Mouse (Mus musculus): ENCODE data around the gene Hsd3b2. TPM values are rescaled to one million over a fixed set of nuclear protein-coding genes. Genes with fewer than 3 reads are reported as not detected.

Hsd3b2 gene
- polyA plus RNA-seq (2012; rRNA removed): not detected in 2 replicates

DNA sequence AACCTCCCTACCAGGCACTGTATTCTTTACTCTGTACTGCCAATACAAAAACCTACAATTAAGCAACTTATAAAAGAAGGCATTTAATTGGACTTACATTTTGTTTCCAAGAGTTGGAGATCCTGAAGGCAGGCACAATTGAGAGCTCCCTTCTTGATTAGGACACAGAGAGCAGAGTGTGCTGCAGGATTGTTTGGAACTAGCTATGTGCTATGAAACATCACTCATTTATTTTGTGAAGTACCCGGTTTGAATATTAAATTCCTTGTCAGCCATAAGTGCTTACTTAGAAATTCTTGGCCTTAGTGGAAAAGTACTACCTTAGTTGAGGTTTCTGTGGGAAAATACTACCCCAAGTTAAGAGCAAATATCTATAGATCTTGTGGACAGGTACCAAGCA, at the start of gene Hsd3b2:
Gene Hsd3b2, minus strand, starts transcription at position 168 of the 400 bp plus-strand sequence.

Other genes starting within 250 kb of the Hsd3b2 start
- gene Hsd3b4, start 214.0 kb downstream of the Hsd3b2 start, polyA plus RNA-seq (2012; rRNA removed): 0.04 TPM in 1 of 2 replicates, not detected in the other
- 0.04 TPM in 1 of 2 replicates, not detected in the other for gene Gm10681, start 135.7 kb downstream of the Hsd3b2 start, polyA plus RNA-seq (2012; rRNA removed)
- gene Hsd3b5, start 94.3 kb downstream of the Hsd3b2 start, polyA plus RNA-seq (2012; rRNA removed): not detected in 2 replicates
- gene Hsd3b3, start 38.6 kb upstream of the Hsd3b2 start, polyA plus RNA-seq (2012; rRNA removed): 0.13 TPM in 1 of 2 replicates, not detected in the other
- 8.5 and 27.4 TPM in 2 replicates for gene Hsd3b6, start 89.9 kb upstream of the Hsd3b2 start, polyA plus RNA-seq (2012; rRNA removed)
- gene Hsd3b1, start 135.3 kb upstream of the Hsd3b2 start, polyA plus RNA-seq (2012; rRNA removed): 0.87 and 1.0 TPM in 2 replicates
- 0.02 and 0.07 TPM in 2 replicates for gene Hao2, start 168.7 kb upstream of the Hsd3b2 start, polyA plus RNA-seq (2012; rRNA removed)